Mouse (Mus musculus) limb, embryonic 12.5 days (tissue): ENCODE data around the gene Fzr1. TPM values are rescaled to one million over a fixed set of nuclear protein-coding genes. Genes with fewer than 3 reads are reported as not detected.
A peak's percentile ranks its signal among the peaks of the same experiment; 100 is the strongest.

Experiments
- ATAC-seq: fragments of 200-750 bp; cut with Nextera tagmentation; 2 replicates; pipeline ENCODE4 v1.8.0; 2017; ENCODE audit warnings: low read depth, moderate TSS enrichment; ENCODE audit not compliant: insufficient number of reproducible peaks, insufficient read depth, low FRiP score, low TSS enrichment
- H3K27ac ChIP-seq: fragments of 300-500 bp; sonication (generic); 2 replicates; pipeline ENCODE4 v1.5.1; 2016; ENCODE audit warnings: mild to moderate bottlenecking, moderate library complexity
- H3K27me3 ChIP-seq: fragments of 300-500 bp; sonication (generic); 2 replicates; pipeline ENCODE4 v1.6.1; 2016; ENCODE audit warnings: mild to moderate bottlenecking, moderate library complexity
- H3K36me3 ChIP-seq: fragments of 300-500 bp; sonication (generic); 2 replicates; pipeline ENCODE4 v1.6.1; 2016; ENCODE audit warnings: mild to moderate bottlenecking, moderate library complexity
- H3K4me1 ChIP-seq: fragments of 300-500 bp; sonication (generic); replicated peaks from 2 replicates; pipeline ENCODE4 v1.6.1; 2016
- H3K4me2 ChIP-seq: fragments of 300-500 bp; sonication (generic); 2 replicates; pipeline ENCODE4 v1.6.1; 2016; ENCODE audit warnings: mild to moderate bottlenecking, moderate library complexity
- H3K4me3 ChIP-seq: fragments of 300-500 bp; sonication (generic); replicated peaks from 2 replicates; pipeline ENCODE4 v1.5.1; 2016; ENCODE audit warnings: mild to moderate bottlenecking
- H3K9ac ChIP-seq: fragments of 300-500 bp; sonication (generic); replicated peaks from 2 replicates; pipeline ENCODE4 v1.6.1; 2016; ENCODE audit warnings: mild to moderate bottlenecking, moderate library complexity
- H3K9me3 ChIP-seq: fragments of 300-500 bp; sonication (generic); 2 replicates; pipeline ENCODE4 v1.6.1; 2016; ENCODE audit warnings: mild to moderate bottlenecking, moderate library complexity
- WGBS: fragments of 180-500 bp; shearing (Covaris S2); methylation state at CpG from one replicate; pipeline ENCODE4 v1.1.7; 2016; 5-methylcytosine and 5-hydroxymethylcytosine counted together
- polyA plus RNA-seq: library from polyadenylated mRNA; unstranded; fragments of >200 nt; fragmentation: Nextera tagmentation; extraction: Ambion mirVana; gene quantifications from 2 replicates; pipeline ENCODE4 v1.2.1, GENCODE M21; 2016

The Fzr1 gene
- polyA plus RNA-seq, 1 experiment from 2014 or later, result 137 TPM

DNA sequence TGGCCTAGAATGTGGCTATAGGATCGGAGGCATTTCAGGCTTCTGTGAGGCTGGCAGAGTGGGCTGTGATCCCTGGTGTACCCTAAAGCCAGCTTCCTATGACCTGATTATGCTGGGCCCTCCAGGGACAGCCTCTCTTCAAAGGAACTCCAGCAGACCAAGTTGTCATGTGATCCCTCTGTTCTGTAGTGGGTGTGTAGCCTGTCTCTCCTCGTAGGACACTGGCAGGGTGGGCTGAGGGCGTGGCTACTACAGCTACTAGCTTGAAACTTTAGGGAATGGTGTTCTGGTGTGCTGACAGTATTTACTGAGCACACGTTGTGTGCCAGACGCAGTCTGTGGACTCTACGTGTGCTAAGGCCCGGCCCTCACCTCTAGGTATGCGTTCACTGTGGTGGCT lies 17.6 kb downstream of the Fzr1 start:
- Histone ChIP-seq H3K36me3 (peaks cover 16% of the 10 kb centered on the region; the same call in 1 of the 2 replicates), H3K4me3 (no peak overlapping the region), H3K9ac (no peak overlapping the region), H3K9me3 (no peaks in the 10 kb centered on the region), H3K4me1 (peaks cover 64% of the 10 kb centered on the region), H3K4me2 (no peak overlapping the region), H3K27me3 (peaks cover 53% of the 10 kb centered on the region), H3K27ac (no peak overlapping the region)
- 62% methylated on average over 8 of the region's 8 CpGs for WGBS
- no peak for ATAC-seq

GRCm38 (mm10) chr10:81358841-81359240 lies 19.5 kb downstream of the Fzr1 start:
- peaks cover 50% of the 10 kb centered on the region for H3K4me1 ChIP-seq
- peak overlapping the region; percentile 94; the same call in 1 of the 2 replicates for H3K4me2 ChIP-seq
- 56% methylated on average over 1 of the region's 1 CpGs for WGBS
- H3K9ac ChIP-seq, result peak overlapping the region; percentile 78; the same call in 1 of the 2 replicates
- ATAC-seq, result no peak
- no peak overlapping the region for H3K27ac ChIP-seq
- no peak overlapping the region for H3K4me3 ChIP-seq
- H3K9me3 ChIP-seq, result no peaks in the 10 kb centered on the region
- peaks cover 16% of the 10 kb centered on the region; the same call in 1 of the 2 replicates for H3K36me3 ChIP-seq
- H3K27me3 ChIP-seq, result peaks cover 35% of the 10 kb centered on the region

GRCm38 (mm10) chr10:81358209-81358608 lies 20.1 kb downstream of the Fzr1 start:
- Histone ChIP-seq H3K9me3 (no peaks in the 10 kb centered on the region), H3K27me3 (peaks cover 28% of the 10 kb centered on the region), H3K4me2 (peak overlapping the region; percentile 94), H3K9ac (peak overlapping the region; percentile 78), H3K36me3 (peaks cover 16% of the 10 kb centered on the region; the same call in 1 of the 2 replicates), H3K27ac (no peak overlapping the region), H3K4me1 (peaks cover 43% of the 10 kb centered on the region), H3K4me3 (peak overlapping the region; percentile 75)
- ATAC-seq, result no peak
- WGBS, result 38% methylated on average over 4 of the region's 4 CpGs

DNA sequence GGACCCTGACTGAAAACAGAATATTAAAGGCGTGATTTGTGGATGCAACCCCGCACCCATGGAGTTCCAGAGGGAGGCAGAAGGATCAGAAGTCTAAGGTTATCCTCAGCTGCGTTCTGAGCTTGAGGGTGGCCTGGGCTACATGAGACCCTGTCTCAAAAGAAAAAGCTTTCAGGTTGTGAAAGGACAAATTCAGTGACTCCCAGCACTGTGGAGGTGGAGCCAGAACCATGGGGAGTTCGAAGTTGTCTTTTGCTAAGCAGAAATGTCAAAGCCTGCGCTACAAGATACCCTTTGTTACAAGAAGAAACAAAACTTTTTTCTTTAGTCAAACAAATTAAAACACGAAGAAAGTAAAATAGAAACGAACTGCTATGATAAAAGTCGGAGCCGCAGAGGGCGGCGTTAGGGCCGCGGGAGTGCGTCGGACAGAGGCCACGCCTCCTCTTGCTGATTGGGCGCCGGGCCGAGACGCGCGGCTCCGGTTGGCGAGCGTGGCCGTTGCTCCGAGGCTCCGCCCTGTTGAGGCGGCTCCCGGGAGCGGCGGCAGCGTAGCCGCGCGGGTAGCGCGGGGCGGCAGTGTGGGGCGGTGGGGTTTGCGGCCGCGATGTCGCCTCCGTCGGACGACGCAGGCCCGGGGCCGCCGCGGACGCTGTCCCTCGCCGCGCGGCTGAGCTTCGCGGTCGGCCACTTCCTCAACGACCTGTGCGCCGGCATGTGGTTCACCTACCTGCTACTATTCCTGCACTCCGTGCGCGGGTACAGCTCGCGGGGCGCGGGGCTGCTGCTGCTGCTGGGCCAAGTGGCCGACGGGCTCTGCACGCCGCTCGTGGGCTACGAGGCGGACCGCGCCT lies 21.1 kb downstream of the Fzr1 start, which contains the start of gene Mfsd12:
Gene Mfsd12 (plus strand): TSS at position 501 of the 854 bp plus-strand sequence.
- Histone ChIP-seq H3K9ac (peak within 1 kb of the TSS; percentile 78), H3K36me3 (peaks cover 6% of the 10 kb centered on the region; the same call in 1 of the 2 replicates), H3K9me3 (no peaks in the 10 kb centered on the region), H3K4me2 (peak within 1 kb of the TSS; percentile 94), H3K4me3 (peak within 1 kb of the TSS; percentile 75), H3K4me1 (peaks cover 42% of the 10 kb centered on the region), H3K27me3 (peaks cover 18% of the 10 kb centered on the region; the same call in 1 of the 2 replicates), H3K27ac (no peak within 1 kb of the TSS)
- 2% methylated on average over 79 of the region's 79 CpGs for WGBS
- peak; percentile 73 for ATAC-seq

DNA sequence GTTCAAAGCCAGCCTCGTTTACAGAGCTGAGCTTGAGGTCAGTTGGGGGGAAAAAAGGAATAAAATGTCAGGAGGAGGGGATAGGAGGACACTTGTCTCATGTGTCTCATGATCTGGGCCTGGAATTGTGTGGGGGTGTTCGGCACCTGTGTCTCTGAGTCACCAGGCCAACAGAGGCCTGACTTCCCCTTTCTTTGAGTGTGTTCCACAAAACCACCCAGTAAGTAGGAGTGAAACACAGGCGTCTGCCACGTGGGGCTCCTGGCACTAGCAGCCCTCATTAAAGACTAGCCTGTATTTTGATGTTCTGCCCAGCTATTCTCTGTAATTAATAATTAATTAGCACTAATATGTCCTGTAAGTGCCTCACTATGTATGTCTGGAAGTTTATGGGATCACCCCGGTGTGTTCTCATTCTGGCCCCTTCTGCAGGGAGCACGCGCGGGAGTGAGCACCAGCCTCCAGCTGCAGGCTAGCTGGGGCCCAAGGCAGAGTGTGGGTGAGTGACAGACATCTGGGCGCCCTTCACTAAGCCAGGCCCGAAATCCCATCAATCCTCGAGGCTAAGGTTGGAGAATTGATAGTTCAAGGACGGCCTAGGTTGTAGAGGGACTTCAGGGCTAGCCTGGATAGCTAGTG lies 21.8 kb downstream of the Fzr1 start:
- peaks cover 48% of the 10 kb centered on the region for H3K4me1 ChIP-seq
- peak overlapping the region; percentile 75; the same call in 1 of the 2 replicates for H3K4me3 ChIP-seq
- H3K9me3 ChIP-seq, result no peaks in the 10 kb centered on the region
- H3K27me3 ChIP-seq, result peaks cover 12% of the 10 kb centered on the region; the same call in 1 of the 2 replicates
- H3K36me3 ChIP-seq, result no peaks in the 10 kb centered on the region; the same call in 1 of the 2 replicates
- 0 out of 2 replicates have a peak overlapping the region, but pooled peaks have one; percentile 12 for H3K9ac ChIP-seq
- ATAC-seq, result no peak
- 44% methylated on average over 12 of the region's 12 CpGs for WGBS
- peak overlapping the region; percentile 94 for H3K4me2 ChIP-seq
- H3K27ac ChIP-seq, result no peak overlapping the region

- Histone ChIP-seq H3K4me1 (peaks cover 50% of the 10 kb centered on the region), H3K27ac (no peak overlapping the region), H3K9ac (no peak overlapping the region; the same call in 1 of the 2 replicates), H3K27me3 (peaks cover 12% of the 10 kb centered on the region; the same call in 1 of the 2 replicates), H3K4me2 (no peak overlapping the region), H3K36me3 (no peaks in the 10 kb centered on the region), H3K9me3 (no peaks in the 10 kb centered on the region), H3K4me3 (no peak overlapping the region)
- no peak for ATAC-seq
- 86% methylated on average over 4 of the region's 4 CpGs for WGBS
Observed at GRCm38 (mm10) chr10:81355533-81355932, 22.8 kb downstream of the Fzr1 start.

DNA sequence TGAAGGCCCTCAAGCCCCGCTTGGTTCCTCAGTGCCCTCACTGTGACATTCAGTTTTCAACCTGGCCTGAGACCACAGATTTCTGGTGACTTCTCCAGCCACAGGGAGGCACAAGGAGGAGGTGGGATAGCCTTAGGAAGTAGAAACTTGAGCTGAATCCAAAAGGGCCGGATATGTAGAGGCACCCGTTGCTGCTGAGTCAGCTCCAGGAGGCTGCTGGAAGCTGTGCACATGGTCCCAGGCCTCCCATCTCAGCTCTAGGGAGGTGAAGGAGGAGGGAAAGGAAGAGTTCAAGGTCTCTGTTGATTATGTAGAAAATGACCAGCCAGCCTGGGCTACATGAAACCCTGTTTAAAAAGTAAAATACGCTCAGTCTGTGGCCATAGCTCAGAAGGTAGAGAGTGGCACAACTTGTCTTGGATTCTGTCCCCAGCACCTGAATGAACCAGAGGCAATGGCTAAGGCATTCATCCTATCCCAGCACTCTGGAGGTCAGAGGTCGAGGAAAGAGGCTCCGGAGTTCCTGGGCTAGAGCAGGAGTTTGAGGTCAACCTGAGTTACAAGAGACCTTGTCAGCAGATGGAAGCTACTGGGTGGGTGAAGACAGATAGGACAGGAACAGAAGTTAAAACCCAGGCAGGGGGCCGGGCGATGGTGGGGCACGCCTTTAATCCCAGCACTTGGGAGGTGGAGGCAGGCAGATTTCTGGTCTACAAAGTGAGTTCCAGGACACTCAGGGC lies 23.4 kb downstream of the Fzr1 start:
- no peak overlapping the region for H3K9ac ChIP-seq
- H3K4me2 ChIP-seq, result no peak overlapping the region
- 67% methylated on average over 9 of the region's 9 CpGs for WGBS
- peaks cover 48% of the 10 kb centered on the region for H3K4me1 ChIP-seq
- H3K4me3 ChIP-seq, result no peak overlapping the region
- no peaks in the 10 kb centered on the region for H3K9me3 ChIP-seq
- peaks cover 12% of the 10 kb centered on the region; the same call in 1 of the 2 replicates for H3K27me3 ChIP-seq
- H3K36me3 ChIP-seq, result no peaks in the 10 kb centered on the region
- no peak overlapping the region for H3K27ac ChIP-seq
- ATAC-seq, result no peak

DNA sequence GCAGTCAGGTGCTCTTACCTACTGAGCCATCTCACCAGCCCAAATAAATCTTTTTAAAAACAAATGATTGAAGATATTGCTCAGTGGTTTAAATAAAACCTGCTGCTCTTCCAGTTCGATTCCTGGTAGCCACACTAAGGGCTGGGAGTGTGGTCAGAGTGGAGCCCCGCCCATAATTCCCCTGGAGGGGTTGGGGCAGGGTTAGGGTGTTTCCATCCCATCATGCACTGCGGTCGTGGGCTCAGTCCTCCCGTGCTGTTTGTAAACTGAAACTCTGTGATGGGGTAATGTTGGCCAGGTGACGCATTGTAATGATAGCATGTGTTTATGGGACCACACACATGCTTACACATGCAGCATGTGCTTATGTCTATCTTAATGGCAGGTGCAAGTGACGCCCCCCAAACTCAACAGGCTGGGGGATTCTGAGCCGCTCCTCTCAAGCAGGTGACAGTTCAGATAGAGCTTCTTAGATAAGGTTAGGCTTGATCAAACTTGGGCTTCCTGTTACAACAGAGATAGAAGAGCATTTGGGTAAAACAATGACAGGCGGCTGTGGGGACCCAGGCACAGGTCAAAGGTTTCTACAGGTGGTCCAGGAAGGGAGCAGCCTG lies 26.5 kb downstream of the Fzr1 start:
- Histone ChIP-seq H3K9me3 (no peaks in the 10 kb centered on the region), H3K9ac (no peak overlapping the region), H3K36me3 (peaks cover 19% of the 10 kb centered on the region), H3K4me3 (no peak overlapping the region), H3K27ac (no peak overlapping the region), H3K27me3 (0 out of 2 replicates have a peak, but pooled peaks cover 12% of the 10 kb centered on the region), H3K4me1 (peaks cover 48% of the 10 kb centered on the region), H3K4me2 (no peak overlapping the region)
- ATAC-seq, result no peak
- 21% methylated on average over 9 of the region's 9 CpGs for WGBS

- Histone ChIP-seq H3K27me3 (peaks cover 23% of the 10 kb centered on the region), H3K4me1 (peaks cover 47% of the 10 kb centered on the region), H3K27ac (peak within 1 kb of the TSS; percentile 81), H3K9ac (peak within 1 kb of the TSS; percentile 91), H3K4me2 (peak within 1 kb of the TSS; percentile 92), H3K4me3 (peak within 1 kb of the TSS; percentile 94), H3K9me3 (no peaks in the 10 kb centered on the region), H3K36me3 (peaks cover 25% of the 10 kb centered on the region)
- WGBS, result under 1% methylated on average over 54 of the region's 54 CpGs
- ATAC-seq, result peak; percentile 90
Observed at GRCm38 (mm10) chr10:81350351-81351063, 27.8 kb downstream of the Fzr1 start, which contains the start of gene Hmg20b. Hmg20b (minus strand) TSS chr10:81350480.

DNA sequence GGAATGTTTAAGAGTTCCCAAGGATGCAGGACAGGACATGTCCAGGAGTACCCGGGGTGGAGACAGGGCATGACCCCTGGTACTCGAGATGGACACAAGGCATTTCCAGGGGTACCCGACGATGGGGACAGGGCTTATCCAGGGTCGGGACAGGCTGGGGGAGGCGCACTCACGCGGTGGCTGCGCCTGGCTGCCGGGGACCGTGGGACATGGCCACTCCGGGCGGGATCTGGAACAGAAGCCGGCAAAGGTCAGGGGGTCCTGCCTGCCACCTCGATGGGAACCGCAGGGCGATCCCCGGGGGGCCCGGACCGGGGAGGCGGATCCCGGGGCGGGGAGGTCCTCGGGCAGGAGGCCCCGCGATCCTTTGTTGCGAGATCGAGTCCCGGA lies 28.4 kb downstream of the Fzr1 start:
- H3K4me2 ChIP-seq, result peak overlapping the region; percentile 92
- peak; percentile 4; the same call in 1 of the 2 replicates for ATAC-seq
- peaks cover 47% of the 10 kb centered on the region for H3K4me1 ChIP-seq
- H3K27me3 ChIP-seq, result peaks cover 29% of the 10 kb centered on the region
- H3K27ac ChIP-seq, result peak overlapping the region; percentile 81
- 0% methylated on average over 28 of the region's 29 CpGs for WGBS
- peak overlapping the region; percentile 91 for H3K9ac ChIP-seq
- H3K4me3 ChIP-seq, result peak overlapping the region; percentile 94
- peaks cover 30% of the 10 kb centered on the region for H3K36me3 ChIP-seq
- no peaks in the 10 kb centered on the region for H3K9me3 ChIP-seq
